Mouse (Mus musculus) erythroblast, adult 5-6 weeks (primary cell): Measurements from ENCODE around the gene Efl1. TPM values are rescaled to one million over a fixed set of nuclear protein-coding genes. Genes with fewer than 3 reads are reported as not detected.
"Not testable (repeated sequence)": the region's sequence is repeated elsewhere in the genome, so short reads cannot be mapped to it uniquely, and the experiment has no call there.

ENCODE experiments used
- ATAC-seq: replicated peaks from 2 replicates; pipeline ENCODE4 v1.8.0; 2016; ENCODE audit warnings: moderate number of reproducible peaks, mild to moderate bottlenecking, moderate TSS enrichment, inconsistent platforms; ENCODE audit not compliant: poor library complexity, low FRiP score, severe bottlenecking
- total RNA-seq, 2 experiments: library from RNA; stranded (forward) in 1 of 2; stranded (reverse) in 1 of 2; fragments of 150-400 nt in 1 of 2; fragments of 200-764, 138-1000 nt in 1 of 2; gene quantifications; 2 replicates each; pipeline versions ENCODE4 v1.2.3 to v1.2.4; 2015 to 2017; ENCODE audit warnings: low replicate concordance in 2 of 2

Efl1 gene
- total RNA-seq, 2 experiments from 2014 or later, result 1.9 to 8.5 TPM

DNA sequence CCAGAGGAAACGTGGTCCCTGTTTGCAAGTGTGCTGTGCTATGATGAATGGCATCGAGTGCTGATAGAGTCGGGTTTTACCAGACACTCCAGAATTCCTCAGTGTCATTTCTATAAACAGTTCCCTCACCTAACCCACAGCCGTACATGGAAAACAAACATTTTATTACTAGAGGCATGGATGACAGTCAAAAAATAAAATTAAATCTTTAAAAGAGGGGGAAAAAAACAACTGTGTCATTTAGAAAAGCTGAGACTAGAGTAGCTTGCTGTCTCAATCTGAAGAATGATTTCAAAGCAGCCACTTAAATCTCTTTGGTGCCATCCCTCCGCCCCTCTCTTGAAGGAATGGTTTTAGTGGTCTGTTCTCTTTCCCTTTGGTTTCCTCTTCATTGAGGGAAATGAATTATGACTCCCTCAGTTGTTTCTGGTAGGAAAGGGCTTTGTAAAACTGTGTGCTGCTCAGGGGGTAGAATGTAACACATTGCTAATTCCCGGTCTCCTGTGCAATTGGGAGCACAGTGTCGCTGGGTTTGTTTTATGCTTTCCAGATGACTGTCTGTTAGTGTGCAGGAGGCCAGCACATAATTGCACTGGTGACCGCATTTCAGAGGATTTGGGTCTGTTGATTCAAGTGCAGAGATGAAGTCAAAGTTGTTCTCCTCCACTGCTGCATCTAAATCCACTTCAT, 67.6 kb downstream of the Efl1 start:
- no peak for ATAC-seq

DNA sequence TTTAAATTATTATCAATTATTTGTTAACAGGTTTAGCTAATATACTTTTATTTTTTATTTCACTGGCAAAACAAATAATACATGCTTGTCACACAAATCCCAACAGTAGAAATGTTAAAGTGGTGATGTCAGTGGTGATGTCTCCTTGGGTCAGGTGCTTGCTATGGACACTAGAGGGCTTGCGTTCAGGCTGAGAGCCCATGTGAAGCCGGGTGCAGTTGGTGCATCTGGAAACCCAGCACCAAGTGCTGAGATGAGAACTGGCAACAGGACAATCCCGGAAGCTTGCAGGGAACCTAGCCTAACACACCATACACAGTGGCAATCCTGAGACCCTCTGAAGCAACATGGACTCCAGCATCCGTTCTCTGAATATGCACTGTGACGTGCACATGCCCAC, 70.9 kb downstream of the Efl1 start:
- no peak for ATAC-seq

- no peak for ATAC-seq
Observed at GRCm38 (mm10) chr7:82719740-82720139, 71.3 kb downstream of the Efl1 start.

DNA sequence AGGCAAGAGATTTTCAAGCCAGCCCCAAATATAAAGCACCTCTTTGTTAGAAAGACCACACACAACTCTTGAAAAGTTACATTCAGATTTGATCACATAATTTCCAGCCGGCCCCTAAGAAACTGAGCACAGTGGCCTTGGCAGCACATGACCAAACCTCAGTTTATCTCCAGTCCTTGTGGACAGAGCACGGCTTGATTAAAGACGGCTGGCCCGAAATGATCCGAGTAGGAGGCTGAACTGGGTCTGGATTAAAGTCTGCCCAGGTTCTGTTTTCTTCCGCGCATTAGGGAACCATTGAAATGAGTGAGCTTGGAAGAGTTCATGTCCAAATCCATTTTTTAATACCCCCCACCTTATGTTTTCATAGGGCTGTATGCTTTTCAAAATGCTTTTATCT, 72.1 kb downstream of the Efl1 start:
- no peak for ATAC-seq

DNA sequence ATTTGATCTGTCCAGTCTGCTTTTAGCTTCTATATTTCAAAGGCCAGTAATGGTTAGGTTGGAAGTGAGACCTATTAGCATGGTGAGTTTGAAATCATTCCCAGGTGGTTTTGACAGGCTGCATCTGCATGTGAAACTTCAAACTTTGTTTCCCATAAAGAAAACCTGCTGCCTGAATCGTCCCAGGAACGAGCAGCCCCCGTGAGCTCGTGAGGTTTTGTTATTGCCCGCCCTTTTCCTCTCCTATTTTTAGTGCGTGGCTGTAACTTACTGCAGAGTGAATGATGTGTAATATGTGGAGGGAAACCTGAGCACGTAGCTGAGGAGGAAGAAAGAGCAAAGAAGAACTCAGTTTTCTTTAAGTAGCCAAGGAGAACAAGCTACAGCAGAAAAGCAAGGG, 72.5 kb downstream of the Efl1 start:
- ATAC-seq, result no peak

DNA sequence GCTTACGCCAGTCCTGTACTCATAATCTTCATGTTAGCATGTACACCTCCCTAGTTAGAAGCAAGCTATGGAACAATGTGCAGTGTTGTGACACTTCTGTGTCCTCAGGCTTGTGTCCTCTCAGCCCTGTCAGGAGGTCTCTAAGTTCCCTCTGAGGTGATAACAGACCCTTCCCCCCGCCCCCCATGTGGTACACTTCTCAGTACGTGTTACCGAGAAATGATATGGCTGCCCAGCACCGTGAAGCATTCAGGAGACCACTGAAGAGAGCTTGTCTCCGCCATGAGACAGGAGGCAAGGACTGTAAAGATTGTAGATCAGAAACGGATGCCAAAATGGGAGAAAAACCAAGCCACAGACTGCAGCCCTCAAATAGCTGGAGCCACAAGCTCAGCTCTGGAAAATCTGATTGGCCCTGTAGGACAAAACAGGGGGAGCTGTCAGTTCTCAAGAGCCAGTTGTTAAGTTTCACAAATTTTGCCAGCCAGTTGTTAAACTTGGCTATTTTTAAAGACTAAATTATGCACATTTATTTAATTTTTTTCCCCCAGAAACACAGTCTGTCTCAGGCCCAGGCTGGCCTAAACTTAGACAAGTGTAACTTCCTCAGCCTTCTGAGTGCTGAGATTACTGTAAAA, 74.2 kb downstream of the Efl1 start:
- ATAC-seq, result no peak

DNA sequence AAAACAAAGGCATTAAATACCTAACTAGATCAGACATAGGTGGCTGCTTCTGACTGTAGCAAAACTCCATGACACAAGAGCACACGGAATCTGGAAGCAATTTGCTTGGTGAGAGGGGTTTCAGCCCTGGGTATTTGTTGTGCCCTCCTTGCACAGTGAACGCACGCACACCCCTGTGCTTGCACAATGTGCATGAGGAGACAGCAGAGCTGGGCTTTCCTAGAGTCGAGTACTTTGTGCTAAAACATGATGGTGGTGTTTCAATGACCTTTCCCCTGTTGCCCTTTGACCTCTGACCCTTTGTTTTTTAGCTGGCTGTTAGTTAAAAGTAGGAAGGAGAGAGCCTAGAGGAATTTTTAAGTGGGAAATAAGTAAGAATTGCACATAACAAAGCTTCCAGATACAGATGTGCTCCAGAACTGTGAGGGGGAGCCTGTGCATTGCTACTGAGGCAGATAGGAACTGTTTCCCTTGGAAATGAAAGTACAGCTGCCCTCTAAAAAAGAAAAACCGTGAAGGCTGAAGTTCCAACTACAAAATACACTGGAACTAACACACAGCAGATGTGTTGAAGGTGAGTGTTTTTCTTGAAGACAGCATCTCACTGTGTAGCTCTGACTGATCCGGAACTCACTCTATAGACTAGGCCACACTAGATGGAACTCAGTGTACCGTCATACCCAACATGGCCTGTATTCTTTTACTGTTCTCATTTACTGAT, 74.9 kb downstream of the Efl1 start:
- ATAC-seq, result no peak

GRCm38 (mm10) chr7:82724491-82724890, 76.1 kb downstream of the Efl1 start:
- ATAC-seq, result no peak

DNA sequence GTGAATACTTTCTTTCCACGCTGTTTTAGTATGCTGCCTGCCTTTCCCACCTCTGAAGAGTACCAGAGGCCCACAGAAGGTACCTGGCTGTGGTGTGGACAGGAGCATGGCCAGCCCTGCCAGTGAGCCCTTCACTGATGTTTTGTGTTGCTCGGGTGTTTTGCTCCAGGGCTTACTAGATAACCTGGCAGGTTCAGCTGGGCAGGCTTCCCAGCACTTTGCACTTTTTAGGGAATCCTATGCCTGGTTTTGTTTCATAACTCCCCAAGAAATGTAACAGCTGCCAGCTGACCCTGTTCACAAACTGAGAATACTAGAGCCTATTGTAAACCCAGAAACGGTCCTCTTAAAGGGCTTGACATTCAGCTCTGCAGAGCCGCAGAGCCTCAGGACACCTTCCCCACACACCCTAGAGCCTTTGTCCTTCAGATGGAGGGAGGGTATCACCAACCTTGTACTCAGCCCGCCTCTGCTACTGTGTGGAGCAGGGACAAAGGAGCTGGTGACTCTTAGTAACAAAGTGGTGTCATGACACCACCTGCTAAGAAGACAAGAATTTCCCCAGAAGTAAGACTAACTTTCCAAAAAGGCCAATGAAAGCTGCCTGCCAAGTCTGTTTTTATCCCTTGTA, 76.7 kb downstream of the Efl1 start:
- ATAC-seq, result no peak

DNA sequence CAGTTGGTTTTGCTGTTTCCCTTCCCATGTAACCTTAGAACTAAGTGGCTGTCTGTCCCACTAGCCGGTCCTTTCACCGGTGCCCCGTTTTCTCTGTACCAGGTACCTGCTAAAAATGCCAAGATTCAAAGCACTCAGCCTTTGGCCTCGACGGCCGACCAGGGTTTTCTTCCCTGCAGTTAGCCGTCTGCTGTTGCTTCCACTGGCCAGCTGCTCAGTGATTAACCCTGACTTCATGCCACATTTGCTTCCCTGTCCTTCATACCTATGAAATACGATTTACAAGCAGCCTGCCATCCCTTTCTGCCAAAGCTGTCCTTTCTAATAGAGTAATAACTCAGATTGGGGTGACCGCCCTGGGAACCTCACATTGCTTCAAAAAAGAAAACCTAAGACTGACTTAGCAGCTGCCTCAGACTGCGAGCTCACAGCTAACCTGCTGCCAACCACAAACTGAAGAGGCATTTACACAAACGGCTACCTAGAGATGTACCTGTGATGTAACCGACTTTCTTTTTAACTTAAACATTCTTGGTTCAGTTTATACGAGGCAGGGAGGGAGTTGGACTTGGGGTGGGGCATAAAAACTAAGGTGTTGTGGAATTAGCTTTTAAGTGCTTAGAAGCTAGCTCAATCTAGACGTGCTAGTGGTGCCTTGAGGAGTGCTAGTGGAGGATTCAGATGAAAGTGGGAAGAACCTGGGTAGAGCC, 77.5 kb downstream of the Efl1 start:
- ATAC-seq, result no peak

GRCm38 (mm10) chr7:82727066-82727465, 78.7 kb downstream of the Efl1 start:
- ATAC-seq, result no peak

DNA sequence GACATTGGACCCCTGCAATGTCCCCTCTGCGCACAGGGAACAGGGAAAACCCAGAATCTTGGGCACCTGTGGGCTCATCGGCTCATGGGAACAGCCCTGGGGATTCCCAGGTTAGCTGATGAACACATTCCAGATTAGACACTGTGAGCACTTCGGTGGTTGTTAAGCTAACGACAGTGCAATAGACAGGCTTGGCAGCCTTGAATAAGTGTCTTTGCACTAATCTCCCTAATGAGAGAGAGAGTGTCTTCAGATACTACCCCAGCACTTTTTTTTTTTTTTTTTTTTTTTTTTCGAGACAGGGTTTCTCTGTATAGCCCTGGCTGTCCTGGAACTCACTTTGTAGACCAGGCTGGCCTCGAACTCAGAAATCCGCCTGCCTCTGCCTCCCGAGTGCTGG, 80.6 kb downstream of the Efl1 start:
- not testable (repeated sequence) for ATAC-seq

- no peak for ATAC-seq
Observed at GRCm38 (mm10) chr7:82733118-82733517, 84.7 kb downstream of the Efl1 start.

- no peak for ATAC-seq
Observed at GRCm38 (mm10) chr7:82733995-82734394, 85.6 kb downstream of the Efl1 start.

DNA sequence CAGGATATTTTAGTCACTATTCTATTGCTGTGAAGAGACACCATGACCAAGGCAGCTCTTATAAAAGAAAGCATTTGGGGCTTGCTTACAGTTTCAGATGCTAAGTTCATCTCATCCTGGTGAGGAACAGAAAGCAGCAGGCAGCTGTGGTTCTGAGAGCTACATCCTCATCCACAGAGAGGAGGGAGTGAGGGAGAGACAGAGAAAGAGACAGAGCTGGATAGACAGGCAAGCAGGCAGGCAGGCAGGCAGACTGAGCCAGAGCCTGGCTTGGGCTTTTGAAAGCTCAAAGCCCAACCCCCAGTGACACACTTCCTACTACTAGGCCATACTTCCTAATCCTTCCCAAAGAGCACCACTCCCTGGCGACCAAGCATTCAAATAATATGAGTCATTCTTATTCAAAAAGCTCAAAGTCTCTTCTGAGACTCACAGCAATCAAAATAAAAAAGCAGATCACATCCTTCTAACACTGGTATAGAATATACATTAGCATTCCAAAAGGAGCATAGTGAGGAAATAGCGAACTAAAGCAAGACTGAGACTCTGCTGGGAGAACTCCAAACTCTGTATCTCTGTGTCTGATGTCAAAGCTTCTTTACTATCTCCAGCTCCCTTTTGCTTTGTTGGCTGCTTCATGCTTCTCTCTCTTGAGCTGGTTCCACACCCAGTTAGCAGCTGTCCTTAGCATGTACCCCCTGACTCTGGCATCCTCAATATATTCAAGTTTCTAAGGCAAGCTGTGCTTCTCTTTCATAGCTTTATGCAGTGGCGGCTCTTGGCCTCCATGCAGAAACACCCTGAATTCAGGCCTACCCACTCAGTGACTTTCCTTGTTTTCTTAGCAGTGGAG, 86.6 kb downstream of the Efl1 start:
- ATAC-seq, result no peak

DNA sequence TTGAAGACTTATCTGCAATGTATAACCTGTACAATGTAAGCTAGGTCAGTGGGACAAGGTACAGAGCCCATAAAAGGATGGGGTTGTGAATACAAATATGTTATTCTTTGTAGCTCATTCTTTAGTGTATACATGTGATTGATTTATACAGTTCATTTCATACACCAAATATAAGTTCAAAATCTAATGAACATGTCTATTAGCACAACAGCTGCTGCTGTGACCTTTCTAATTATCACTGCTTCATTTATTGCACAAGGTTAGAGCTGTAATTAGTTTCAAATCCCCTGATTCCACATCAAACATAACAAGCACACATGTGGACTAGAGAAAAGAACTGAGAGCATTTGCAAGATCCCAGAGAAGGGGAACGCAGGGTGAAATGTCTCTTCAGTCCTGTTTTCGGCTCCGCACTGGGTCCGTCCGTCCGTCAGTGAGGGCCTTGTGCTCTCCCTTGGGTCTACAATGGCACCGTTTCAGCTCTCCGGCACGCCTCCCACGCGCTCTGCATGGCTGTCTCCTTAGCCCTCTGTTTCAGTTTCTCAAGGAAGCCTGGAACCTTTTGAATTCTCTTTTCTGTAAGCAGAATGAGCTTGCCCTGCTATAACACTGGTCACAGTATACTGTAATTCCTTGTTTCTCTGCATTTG, 94.8 kb downstream of the Efl1 start:
- no peak for ATAC-seq

- ATAC-seq, result no peak
Observed at GRCm38 (mm10) chr7:82744167-82744715, 95.8 kb downstream of the Efl1 start.

GRCm38 (mm10) chr7:82748812-82749211, 100.4 kb downstream of the Efl1 start:
- no peak for ATAC-seq
